Mouse (Mus musculus): ENCODE measurements at regions not wholly inside any gene's neighbourhood (a gene's known extent, or its start where the extent isn't known, plus 50 kb on each side); places are given as distances from the start of the nearest gene placed in this dataset.

GRCm38 (mm10) chr4:149844971-149845370 lies 70.9 kb upstream of the Slc25a33 start:
- DNase-seq = no peak

- no peak for DNase-seq
Measured at GRCm38 (mm10) chr4:149843736-149844135, 69.7 kb upstream of the Slc25a33 start.

- no peak for DNase-seq
Measured at GRCm38 (mm10) chr4:149842906-149843305, 68.8 kb upstream of the Slc25a33 start.

DNA sequence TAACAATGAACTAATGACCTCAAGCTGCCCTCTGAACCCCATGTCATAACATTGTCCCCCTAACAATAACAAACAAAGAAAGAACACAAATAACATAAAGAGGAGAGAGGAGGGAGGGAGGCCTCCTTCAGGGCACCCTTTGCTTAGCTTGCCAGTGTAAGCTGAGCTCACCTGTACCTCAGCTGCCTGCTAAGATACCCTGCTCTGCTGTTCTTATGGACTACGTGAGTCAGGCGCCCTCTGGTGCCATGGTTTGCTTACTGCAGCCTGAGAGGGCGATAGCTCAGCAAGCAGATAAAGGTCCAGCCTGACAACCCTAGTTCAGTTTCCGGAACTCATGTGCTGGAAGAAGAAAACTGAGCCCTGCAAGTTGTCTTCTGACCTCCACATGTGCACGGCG lies 67.8 kb upstream of the Slc25a33 start:
- peak; percentile 51 for DNase-seq

GRCm38 (mm10) chr4:149840511-149841292 lies 66.6 kb upstream of the Slc25a33 start:
- DNase-seq = peak; percentile 38

DNA sequence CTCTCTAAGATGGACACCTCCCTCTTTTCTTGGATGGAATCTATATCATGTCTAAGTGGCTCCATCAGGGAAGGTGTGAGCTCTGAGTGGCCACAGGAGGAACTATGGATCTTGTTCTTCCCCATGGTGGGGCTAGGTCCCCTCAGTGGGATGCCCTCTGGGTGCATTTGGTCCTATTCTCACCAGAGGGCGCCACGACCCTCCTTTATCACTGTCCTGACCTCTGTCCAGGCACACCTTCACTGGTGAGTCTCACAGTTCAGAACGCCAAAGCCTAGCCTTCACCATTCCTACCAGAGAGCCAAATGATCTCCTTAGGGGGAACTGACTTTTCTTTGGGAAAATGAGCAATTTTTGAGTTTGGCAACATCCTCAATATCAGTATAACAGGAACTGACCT lies 64.6 kb upstream of the Slc25a33 start:
- DNase-seq = peak; percentile 32

- no peak for DNase-seq
Measured at GRCm38 (mm10) chr4:149834646-149835156, 60.6 kb upstream of the Slc25a33 start.

DNA sequence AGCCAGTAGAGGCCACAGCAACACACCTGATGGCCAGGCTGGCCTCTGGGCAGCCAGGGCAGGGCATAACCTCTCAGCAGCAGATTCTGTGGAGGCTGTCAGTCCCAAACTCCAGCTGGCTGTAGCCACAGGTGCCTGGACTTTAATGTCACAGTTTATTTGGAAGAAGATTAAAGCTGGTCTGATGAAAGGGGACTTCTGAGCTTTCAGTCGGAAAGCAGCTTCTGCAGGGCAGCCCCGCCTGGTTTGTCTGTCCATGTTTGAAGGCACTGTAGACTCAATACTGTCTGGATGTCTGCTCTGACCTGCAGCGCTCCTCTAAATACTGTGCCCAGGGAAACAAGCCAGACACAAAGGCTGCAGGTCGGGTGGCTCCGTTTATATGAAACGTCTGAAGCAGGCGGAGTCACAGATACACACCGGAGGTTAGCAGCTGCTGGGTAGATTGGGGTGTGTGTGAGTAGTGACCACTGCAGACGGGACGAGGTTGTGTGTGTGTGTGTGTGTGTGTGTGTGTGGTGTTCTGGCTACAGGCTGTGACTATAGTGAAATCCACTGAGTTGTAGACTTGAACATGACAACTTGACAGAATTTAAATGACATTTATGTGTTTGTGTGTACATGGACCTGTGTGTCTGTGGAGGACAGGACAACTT lies 58.5 kb upstream of the Slc25a33 start:
- DNase-seq = no peak

GRCm38 (mm10) chr4:149830551-149831192 lies 56.6 kb upstream of the Slc25a33 start:
- no peak for DNase-seq

GRCm38 (mm10) chr4:149829964-149830363 lies 55.9 kb upstream of the Slc25a33 start:
- DNase-seq = no peak

DNA sequence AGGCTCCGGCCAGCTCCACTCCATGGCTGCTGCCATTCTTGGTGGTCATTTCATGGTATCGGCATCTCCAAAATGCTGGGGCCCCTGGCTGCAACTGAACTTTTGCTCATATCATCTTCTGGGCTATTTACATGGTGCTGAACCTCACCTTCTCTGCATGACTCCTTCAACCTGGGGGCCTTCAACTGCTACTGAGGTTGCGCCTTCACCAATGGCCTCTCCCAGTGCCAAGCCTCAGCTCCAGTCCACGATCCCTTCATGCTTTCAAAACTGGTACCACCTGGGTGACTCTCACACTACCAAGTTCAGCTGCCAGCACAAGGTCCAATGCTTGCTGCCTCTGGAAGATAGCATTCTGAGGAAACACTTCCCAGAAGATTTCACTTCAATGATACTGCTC lies 53.7 kb upstream of the Slc25a33 start:
- DNase-seq = no peak
